Comparison of ENCODE assay signal across 9 mouse cellular contexts in genomic region chr9:114389371-114389904, GRCm38 (mm10). TPM values are rescaled to one million over a fixed set of nuclear protein-coding genes. Genes with fewer than 3 reads are reported as not detected.
A peak's percentile ranks its signal among the peaks of the same experiment; 100 is the strongest.
DNase-seq lines count a peak whose midpoint lies in the region; ATAC-seq and TF ChIP-seq lines count a peak whose summit lies in the region.
"Had no signal": no experiment of that assay in that cellular context is flagged by ENCODE, and none has a peak within 500 bp of the region (broad histone marks: within the 10 kb centered on the region; RNA-seq: fewer than 3 reads in every experiment).

No protein-coding gene starts in this region.

- peaks cover 24% of the 10 kb centered on the region for H3K79me2 ChIP-seq in C2C12 (ENCODE audit: control insufficient read depth, insufficient read depth)

- TF ChIP-seq CTCF in C2C12 (IDR thresholded peaks at IDR 0.05; ENCODE audit: control insufficient read depth, insufficient read depth, insufficient read length) (no peak), G1E (IDR thresholded peaks at IDR 0.05; ENCODE audit: low read depth, low read length) (no peak)

- H3K9me3 ChIP-seq in G1E (replicated peaks), result peaks cover 3% of the 10 kb centered on the region; the same call in 1 of the 2 replicates
- H3K9me3 ChIP-seq in forebrain, embryonic 10.5 days, result no peaks in the 10 kb centered on the region
- H3K9me3 ChIP-seq in kidney, embryonic 15.5 days (replicated peaks), result no peaks in the 10 kb centered on the region; the same call in 1 of the 2 replicates
- H3K9me3 ChIP-seq in midbrain, embryonic 16.5 days (replicated peaks; ENCODE audit: control insufficient read depth, low read length, poor library complexity, severe bottlenecking), result no peaks in the 10 kb centered on the region

- H3K9ac ChIP-seq in kidney, embryonic 15.5 days, result no peak overlapping the region
- peak overlapping the region; percentile 81 for H3K9ac ChIP-seq in midbrain, embryonic 16.5 days (ENCODE audit: low read depth, low read length)

- H3K4me2 ChIP-seq in kidney, embryonic 15.5 days, result peak overlapping the region; percentile 90
- peak overlapping the region; percentile 94 for H3K4me2 ChIP-seq in midbrain, embryonic 16.5 days (ENCODE audit: low read length)

- 77% methylated on average over 8 of the region's 8 CpGs for WGBS in forebrain, embryonic 10.5 days
- WGBS in kidney, embryonic 15.5 days, result 72% methylated on average over 8 of the region's 8 CpGs
- 85% methylated on average over 8 of the region's 8 CpGs for WGBS in midbrain, embryonic 16.5 days

- H3K27me3 ChIP-seq in C2C12 (ENCODE audit: control insufficient read depth, insufficient read depth, insufficient read length), result no peaks in the 10 kb centered on the region
- no peaks in the 10 kb centered on the region for H3K27me3 ChIP-seq in G1E (ENCODE audit: insufficient read depth, low read length)
- 0 out of 2 replicates have a peak, but pooled peaks cover 8% of the 10 kb centered on the region for H3K27me3 ChIP-seq in forebrain, embryonic 10.5 days (ENCODE audit: poor library complexity, severe bottlenecking)
- H3K27me3 ChIP-seq in kidney, embryonic 15.5 days, result no peaks in the 10 kb centered on the region
- H3K27me3 ChIP-seq in midbrain, embryonic 16.5 days (ENCODE audit: control insufficient read depth, insufficient read depth, low read depth, low read length), result no peaks in the 10 kb centered on the region

- H3K4me3 ChIP-seq in C2C12 (ENCODE audit: insufficient read depth, poor library complexity, severe bottlenecking) (peak overlapping the region; percentile 55), G1E (ENCODE audit: low read depth, low read length) (peak overlapping the region; percentile 94; the same call in 1 of the 2 replicates)
- peak overlapping the region; percentile 65 for H3K4me3 ChIP-seq in forebrain, embryonic 10.5 days
- peak overlapping the region; percentile 69 for H3K4me3 ChIP-seq in kidney, embryonic 15.5 days (replicated peaks)
- H3K4me3 ChIP-seq in midbrain, embryonic 16.5 days (ENCODE audit: low read depth, low read length), result peak overlapping the region; percentile 77

- peaks cover 11% of the 10 kb centered on the region for H3K79me3 ChIP-seq in C2C12 (ENCODE audit: low read depth)

- no peaks in the 10 kb centered on the region for H3K36me3 ChIP-seq in C2C12 (ENCODE audit: control insufficient read depth, insufficient read depth)
- peaks cover 41% of the 10 kb centered on the region for H3K36me3 ChIP-seq in G1E (replicated peaks)
- peaks cover 3% of the 10 kb centered on the region; the same call in 1 of the 2 replicates for H3K36me3 ChIP-seq in forebrain, embryonic 10.5 days (replicated peaks)
- peaks cover 13% of the 10 kb centered on the region for H3K36me3 ChIP-seq in kidney, embryonic 15.5 days
- H3K36me3 ChIP-seq in midbrain, embryonic 16.5 days (ENCODE audit: control insufficient read depth, insufficient read depth, low read length), result no peaks in the 10 kb centered on the region

- peaks cover 29% of the 10 kb centered on the region for H3K4me1 ChIP-seq in G1E (ENCODE audit: insufficient read depth, low read depth, low read length)
- H3K4me1 ChIP-seq in forebrain, embryonic 10.5 days, result peaks cover 14% of the 10 kb centered on the region
- H3K4me1 ChIP-seq in kidney, embryonic 15.5 days, result peaks cover 35% of the 10 kb centered on the region
- no peaks in the 10 kb centered on the region for H3K4me1 ChIP-seq in midbrain, embryonic 16.5 days (ENCODE audit: control insufficient read depth, insufficient read depth, low read length)

- DNase-seq in G1E (ENCODE audit: low spot score), result no peak
- DNase-seq in forebrain, embryonic 10.5 days (ENCODE audit: extremely low spot score, low spot score), result no peak
- DNase-seq in frontal cortex, postnatal 25 days (ENCODE audit: low spot score in 2 of 2), result no peak
- no peak for DNase-seq in layer of hippocampus, adult 9-11 months
- no peak for DNase-seq in yolk sac, embryonic 10.5 days (ENCODE audit: low spot score)

- no peak overlapping the region for H3ac ChIP-seq in C2C12 (ENCODE audit: control insufficient read depth, insufficient read length, low read depth)

- ATAC-seq in G1E (ENCODE audit: extremely low read depth, insufficient number of reproducible peaks, low FRiP score, poor library complexity, severe bottlenecking), result no peak
- ATAC-seq in kidney, embryonic 15.5 days (replicated peaks; ENCODE audit: low FRiP score), result peak; percentile 15; the same call in 1 of the 2 replicates
- peak; percentile 30 for ATAC-seq in midbrain, embryonic 16.5 days

- 0 out of 2 replicates have a peak overlapping the region, but pooled peaks have one; percentile 89 for H3K27ac ChIP-seq in forebrain, embryonic 10.5 days
- peak overlapping the region; percentile 93 for H3K27ac ChIP-seq in kidney, embryonic 15.5 days
- H3K27ac ChIP-seq in midbrain, embryonic 16.5 days (ENCODE audit: low read length), result no peak overlapping the region

TF ChIP-seq in C2C12, 6 proteins besides CTCF, POLR2A, EP300 and RAD21:
- TF ChIP-seq MYOD1 (IDR thresholded peaks at IDR 0.05; ENCODE audit: control insufficient read depth, insufficient read length, low read depth), result no peak

RNA-seq across cellular contexts. Expression of gene Crtap, which starts 1.0 kb away (rescaled TPM):
- polyA plus RNA-seq in C2C12 (2012; fragmentation: generic; extraction: Trizol) (116 TPM), G1E (2012) (5.5 and 7.6 TPM in 2 replicates)
- total RNA-seq in G1E (2014; fragmentation: Nextera tagmentation) (14.9 and 17.9 TPM in 2 replicates), G1E (2017) (11.0 and 12.6 TPM in 2 replicates)
- 30.7 and 31.6 TPM in 2 replicates for polyA plus RNA-seq in forebrain, embryonic 10.5 days (2016; fragmentation: Nextera tagmentation; extraction: Ambion mirVana)
- polyA plus RNA-seq in kidney, embryonic 15.5 days (2015; fragmentation: Nextera tagmentation; extraction: Ambion mirVana), result 128 and 138 TPM in 2 replicates
- 18.9 and 20.5 TPM in 2 replicates for polyA plus RNA-seq in midbrain, embryonic 16.5 days (2015; fragmentation: Nextera tagmentation; extraction: Ambion mirVana)

RNA-seq across cellular contexts. Expression of gene Glb1, which starts 11.4 kb away (rescaled TPM):
- polyA plus RNA-seq in C2C12 (2012; fragmentation: generic; extraction: Trizol), result 21.1 TPM
- total RNA-seq in G1E (2014; fragmentation: Nextera tagmentation), result 18.8 and 26.6 TPM in 2 replicates
- total RNA-seq in G1E (2017), result 21.0 and 21.9 TPM in 2 replicates
- polyA plus RNA-seq in G1E (2012), result 5.4 and 7.6 TPM in 2 replicates
- 22.6 and 22.8 TPM in 2 replicates for polyA plus RNA-seq in forebrain, embryonic 10.5 days (2016; fragmentation: Nextera tagmentation; extraction: Ambion mirVana)
- 54.0 and 58.4 TPM in 2 replicates for polyA plus RNA-seq in kidney, embryonic 15.5 days (2015; fragmentation: Nextera tagmentation; extraction: Ambion mirVana)
- polyA plus RNA-seq in midbrain, embryonic 16.5 days (2015; fragmentation: Nextera tagmentation; extraction: Ambion mirVana), result 30.5 TPM in 2 replicates

RNA-seq across cellular contexts. Expression of gene Tmppe, which starts 11.5 kb away (rescaled TPM):
- polyA plus RNA-seq in C2C12 (2012; fragmentation: generic; extraction: Trizol) (2.5 TPM), G1E (2012) (3.5 and 4.6 TPM in 2 replicates)
- total RNA-seq in G1E (2014; fragmentation: Nextera tagmentation) (4.6 and 6.2 TPM in 2 replicates), G1E (2017) (7.7 and 9.8 TPM in 2 replicates)
- polyA plus RNA-seq in forebrain, embryonic 10.5 days (2016; fragmentation: Nextera tagmentation; extraction: Ambion mirVana), result 10.1 and 10.7 TPM in 2 replicates
- polyA plus RNA-seq in kidney, embryonic 15.5 days (2015; fragmentation: Nextera tagmentation; extraction: Ambion mirVana), result 11.0 and 12.5 TPM in 2 replicates
- polyA plus RNA-seq in midbrain, embryonic 16.5 days (2015; fragmentation: Nextera tagmentation; extraction: Ambion mirVana), result 9.6 and 10.8 TPM in 2 replicates

RNA-seq across cellular contexts. Expression of gene Bcl2a1c, which starts 59.5 kb away (rescaled TPM):
- not detected for polyA plus RNA-seq in C2C12 (2012; fragmentation: generic; extraction: Trizol)
- total RNA-seq in G1E (2014; fragmentation: Nextera tagmentation), result not detected in 2 replicates
- total RNA-seq in G1E (2017), result not detected in 2 replicates
- polyA plus RNA-seq in G1E (2012), result not detected in 2 replicates
- not detected in 2 replicates for polyA plus RNA-seq in forebrain, embryonic 10.5 days (2016; fragmentation: Nextera tagmentation; extraction: Ambion mirVana)
- polyA plus RNA-seq in kidney, embryonic 15.5 days (2015; fragmentation: Nextera tagmentation; extraction: Ambion mirVana), result not detected in 2 replicates
- polyA plus RNA-seq in midbrain, embryonic 16.5 days (2015; fragmentation: Nextera tagmentation; extraction: Ambion mirVana), result not detected in 2 replicates
- polyA plus RNA-seq: large intestine, adult 2 months had no signal
